Mouse (Mus musculus) layer of hippocampus, adult 18-20 months (tissue): ENCODE measurements at regions not wholly inside any gene's neighbourhood (a gene's known extent, or its start where the extent isn't known, plus 50 kb on each side); places are given as distances from the start of the nearest gene placed in this dataset.
A peak's percentile ranks its signal among the peaks of the same experiment; 100 is the strongest.

Source experiments
- DNase-seq, 2 experiments: peaks; one replicate each; pipeline ENCODE4 v3.0.0; 2022; ENCODE audit warnings: low spot score in 2 of 2

GRCm38 (mm10) chr6:31061813-31062212 is 102.9 kb upstream of the Klf14 start:
- no peak for DNase-seq

GRCm38 (mm10) chr6:31065419-31065818 is 106.5 kb upstream of the Klf14 start:
- no peak for DNase-seq

- no peak for DNase-seq
Measured at GRCm38 (mm10) chr6:31066861-31067260, 108.0 kb upstream of the Klf14 start.

- no peak for DNase-seq
Measured at GRCm38 (mm10) chr6:31067453-31067852, 108.6 kb upstream of the Klf14 start.

GRCm38 (mm10) chr6:31069243-31069642 is 110.4 kb upstream of the Klf14 start:
- DNase-seq, result no peak

- DNase-seq, result no peak
Measured at GRCm38 (mm10) chr6:31070537-31070936, 111.7 kb upstream of the Klf14 start.

GRCm38 (mm10) chr6:31070966-31071365 is 112.1 kb upstream of the Klf14 start:
- DNase-seq, result no peak

GRCm38 (mm10) chr6:31072072-31072471 is 113.2 kb upstream of the Klf14 start:
- DNase-seq, result no peak

GRCm38 (mm10) chr6:31072559-31072958 is 113.7 kb upstream of the Klf14 start:
- DNase-seq, result no peak

- no peak for DNase-seq
Measured at GRCm38 (mm10) chr6:31073338-31073737, 114.5 kb upstream of the Klf14 start.

- no peak for DNase-seq
Measured at GRCm38 (mm10) chr6:31074394-31074793, 115.5 kb upstream of the Klf14 start.

- DNase-seq, result no peak
Measured at GRCm38 (mm10) chr6:31075209-31075571, 116.3 kb upstream of the Klf14 start.

- peak in 1 of 2 experiments; percentile 65 for DNase-seq
Measured at GRCm38 (mm10) chr6:31075572-31076477, 116.9 kb upstream of the Klf14 start.

- DNase-seq, result no peak
Measured at GRCm38 (mm10) chr6:31076478-31076834, 117.6 kb upstream of the Klf14 start.

GRCm38 (mm10) chr6:31077216-31077615 is 118.3 kb upstream of the Klf14 start:
- no peak for DNase-seq

GRCm38 (mm10) chr6:31077779-31078178 is 118.9 kb upstream of the Klf14 start:
- no peak for DNase-seq

GRCm38 (mm10) chr6:31078413-31078812 is 119.5 kb upstream of the Klf14 start:
- no peak for DNase-seq

GRCm38 (mm10) chr6:31079586-31080259 is 120.8 kb upstream of the Klf14 start:
- peak in 1 of 2 experiments; percentile 72 for DNase-seq

GRCm38 (mm10) chr6:31080279-31080678 is 121.4 kb upstream of the Klf14 start:
- DNase-seq, result no peak

- DNase-seq, result no peak
Measured at GRCm38 (mm10) chr6:31080691-31081090, 121.8 kb upstream of the Klf14 start.

- DNase-seq, result no peak
Measured at GRCm38 (mm10) chr6:31081238-31081637, 122.4 kb upstream of the Klf14 start.

GRCm38 (mm10) chr6:31081988-31082387 is 123.1 kb upstream of the Klf14 start:
- no peak for DNase-seq
